Mouse (Mus musculus) lung, embryonic 14.5 days (tissue): Measurements from ENCODE around the gene Myh7. TPM values are rescaled to one million over a fixed set of nuclear protein-coding genes. Genes with fewer than 3 reads are reported as not detected.
"Not testable (repeated sequence)": the region's sequence is repeated elsewhere in the genome, so short reads cannot be mapped to it uniquely, and the experiment has no call there.

ENCODE experiments used
- ATAC-seq: fragments of 200-750 bp; cut with Nextera tagmentation; 2 replicates; pipeline ENCODE4 v1.8.0; 2017; ENCODE audit warnings: mild to moderate bottlenecking, moderate TSS enrichment, moderate library complexity; ENCODE audit not compliant: insufficient read depth
- DNase-seq: peaks from one replicate; pipeline ENCODE4 v3.0.0-alpha.2; 2015
- H3K27ac ChIP-seq: fragments of 300-500 bp; sonication (generic); 2 replicates; pipeline ENCODE4 v1.5.1; 2014; ENCODE audit warnings: low read depth, mild to moderate bottlenecking, moderate library complexity
- H3K27me3 ChIP-seq: fragments of 300-500 bp; sonication (generic); 2 replicates; pipeline ENCODE4 v1.6.1; 2014; ENCODE audit warnings: low read length, control low read depth; ENCODE audit not compliant: insufficient read depth
- H3K36me3 ChIP-seq: fragments of 300-500 bp; sonication (generic); 2 replicates; pipeline ENCODE4 v1.6.1; 2014; ENCODE audit warnings: control low read depth; ENCODE audit not compliant: insufficient read depth
- H3K4me1 ChIP-seq: fragments of 300-500 bp; sonication (generic); 2 replicates; pipeline ENCODE4 v1.6.1; 2014; ENCODE audit warnings: antibody characterized with exemption, control low read depth; ENCODE audit not compliant: insufficient read depth
- H3K4me2 ChIP-seq: fragments of 300-500 bp; sonication (generic); 2 replicates; pipeline ENCODE4 v1.6.1; 2014; ENCODE audit warnings: mild to moderate bottlenecking
- H3K4me3 ChIP-seq: fragments of 300-500 bp; sonication (generic); 2 replicates; pipeline ENCODE4 v1.5.1; 2014; ENCODE audit warnings: low read depth, low read length
- H3K9ac ChIP-seq: fragments of 300-500 bp; sonication (generic); 2 replicates; pipeline ENCODE4 v1.6.1; 2014
- H3K9me3 ChIP-seq: fragments of 300-500 bp; sonication (generic); 2 replicates; pipeline ENCODE4 v1.6.1; 2016; ENCODE audit warnings: low read depth, low read length, control low read depth
- CTCF ChIP-seq: IDR thresholded peaks from 2 replicates; pipeline ENCODE4 v1.5.1; 2016; ENCODE audit warnings: antibody characterized with exemption, low read depth
- WGBS: fragments of 180-500 bp; shearing (Covaris S2); extraction: QIAGEN DNeasy Blood & Tissue Kit; methylation state at CpG from one replicate; pipeline ENCODE4 v1.1.7; 2014; 5-methylcytosine and 5-hydroxymethylcytosine counted together
- polyA plus RNA-seq: library from polyadenylated mRNA; unstranded; fragments of >200 nt; fragmentation: Nextera tagmentation; extraction: Ambion mirVana; gene quantifications from 2 replicates; pipeline ENCODE4 v1.2.1, GENCODE M21; 2014

The Myh7 gene
- polyA plus RNA-seq, 1 experiment from 2014 or later, result 3.6 TPM

- no peak overlapping the region for H3K4me2 ChIP-seq
- DNase-seq (no peak), ATAC-seq (no peak)
- H3K9me3 ChIP-seq, result no peaks in the 10 kb centered on the region
- no peaks in the 10 kb centered on the region; the same call in 1 of the 2 replicates for H3K4me1 ChIP-seq
- 83% methylated on average over 13 of the region's 13 CpGs for WGBS
- no peak overlapping the region for H3K9ac ChIP-seq
- H3K36me3 ChIP-seq, result no peaks in the 10 kb centered on the region
- H3K27me3 ChIP-seq, result no peaks in the 10 kb centered on the region
- H3K4me3 ChIP-seq, result no peak overlapping the region
- no peak for TF ChIP-seq CTCF
- H3K27ac ChIP-seq, result no peak overlapping the region
Measured at GRCm38 (mm10) chr14:54988882-54989281, 5.5 kb downstream of the Myh7 start.

GRCm38 (mm10) chr14:54988350-54988874 is 6.0 kb downstream of the Myh7 start:
- not testable (repeated sequence) for H3K4me1 ChIP-seq, H3K36me3 ChIP-seq, ATAC-seq, H3K4me2 ChIP-seq, H3K4me3 ChIP-seq, DNase-seq, H3K27ac ChIP-seq, H3K9me3 ChIP-seq, H3K9ac ChIP-seq, H3K27me3 ChIP-seq
- 84% methylated on average over 9 of the region's 9 CpGs for WGBS

GRCm38 (mm10) chr14:54981934-54982333 is 12.5 kb downstream of the Myh7 start:
- ATAC-seq, result no peak
- H3K36me3 ChIP-seq, result no peaks in the 10 kb centered on the region
- 94% methylated on average over 7 of the region's 7 CpGs for WGBS

DNA sequence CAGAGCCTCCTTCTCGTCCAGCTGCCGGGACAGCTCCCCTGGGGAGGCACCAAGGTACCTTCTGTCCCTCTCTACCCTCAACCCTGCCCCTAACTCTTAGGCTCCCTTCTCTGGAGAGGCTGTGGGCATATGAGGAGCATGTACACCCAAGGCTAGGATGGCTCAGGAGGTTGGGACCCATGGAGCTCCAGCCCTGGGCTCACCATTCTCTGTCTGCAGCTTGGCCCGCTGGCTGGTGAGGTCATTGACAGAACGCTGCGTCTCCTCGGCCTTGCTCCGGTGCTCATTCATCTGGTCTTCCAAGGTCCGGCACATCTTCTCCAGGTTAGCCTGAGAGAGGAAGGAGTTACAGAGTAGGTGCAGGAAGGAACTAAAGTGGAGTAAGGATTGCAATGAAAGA is 15.8 kb downstream of the Myh7 start:
- TF ChIP-seq CTCF, result no peak
- H3K4me2 ChIP-seq, result no peak overlapping the region
- WGBS, result 83% methylated on average over 8 of the region's 8 CpGs
- H3K27ac ChIP-seq, result no peak overlapping the region
- H3K36me3 ChIP-seq, result no peaks in the 10 kb centered on the region
- no peak overlapping the region for H3K9ac ChIP-seq
- no peaks in the 10 kb centered on the region for H3K4me1 ChIP-seq
- H3K9me3 ChIP-seq, result no peaks in the 10 kb centered on the region
- no peak overlapping the region for H3K4me3 ChIP-seq
- no peak for ATAC-seq
- DNase-seq, result no peak
- H3K27me3 ChIP-seq, result no peaks in the 10 kb centered on the region

More at GRCm38 (mm10) chr14:54981934-54982333, 12.5 kb downstream of the Myh7 start:
- no peak for TF ChIP-seq CTCF
- Histone ChIP-seq H3K27me3 (no peaks in the 10 kb centered on the region), H3K4me2 (no peak overlapping the region), H3K9ac (no peak overlapping the region), H3K27ac (no peak overlapping the region), H3K4me3 (no peak overlapping the region), H3K9me3 (no peaks in the 10 kb centered on the region), H3K4me1 (no peaks in the 10 kb centered on the region)
- no peak for DNase-seq

DNA sequence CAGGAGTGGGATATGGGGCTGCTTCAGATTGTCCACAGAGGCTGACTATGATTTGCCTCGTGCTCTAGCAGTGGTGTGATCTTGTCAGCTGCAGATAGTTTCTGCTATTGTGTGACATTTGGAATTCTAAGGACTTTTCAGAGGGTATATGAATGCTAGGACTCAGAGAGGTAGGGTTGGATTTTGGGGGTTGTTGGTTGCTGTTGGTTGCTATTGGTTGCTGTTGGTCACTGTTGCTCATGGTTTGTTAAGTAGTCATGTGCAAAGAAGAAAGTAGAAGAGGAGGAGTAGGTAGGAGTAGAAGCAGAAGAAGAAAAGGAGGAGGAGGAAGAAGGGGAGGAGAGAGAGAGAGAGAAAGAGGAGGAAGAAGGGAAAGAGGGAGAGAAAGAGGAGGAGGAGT is 17.8 kb downstream of the Myh7 start, which contains the start of gene Gm17428:
Gm17428 (plus strand) TSS at position 301 of the 400 bp plus-strand sequence.
- no peak for TF ChIP-seq CTCF
- no peak within 1 kb of the TSS for H3K4me3 ChIP-seq
- no peak for ATAC-seq
- no peak within 1 kb of the TSS for H3K27ac ChIP-seq
- H3K27me3 ChIP-seq, result no peaks in the 10 kb centered on the region
- no peak within 1 kb of the TSS for H3K9ac ChIP-seq
- no peak for DNase-seq
- H3K9me3 ChIP-seq, result no peaks in the 10 kb centered on the region
- H3K4me2 ChIP-seq, result no peak within 1 kb of the TSS
- H3K4me1 ChIP-seq, result no peaks in the 10 kb centered on the region
- H3K36me3 ChIP-seq, result no peaks in the 10 kb centered on the region
- 53% methylated on average over 1 of the region's 1 CpGs for WGBS

DNA sequence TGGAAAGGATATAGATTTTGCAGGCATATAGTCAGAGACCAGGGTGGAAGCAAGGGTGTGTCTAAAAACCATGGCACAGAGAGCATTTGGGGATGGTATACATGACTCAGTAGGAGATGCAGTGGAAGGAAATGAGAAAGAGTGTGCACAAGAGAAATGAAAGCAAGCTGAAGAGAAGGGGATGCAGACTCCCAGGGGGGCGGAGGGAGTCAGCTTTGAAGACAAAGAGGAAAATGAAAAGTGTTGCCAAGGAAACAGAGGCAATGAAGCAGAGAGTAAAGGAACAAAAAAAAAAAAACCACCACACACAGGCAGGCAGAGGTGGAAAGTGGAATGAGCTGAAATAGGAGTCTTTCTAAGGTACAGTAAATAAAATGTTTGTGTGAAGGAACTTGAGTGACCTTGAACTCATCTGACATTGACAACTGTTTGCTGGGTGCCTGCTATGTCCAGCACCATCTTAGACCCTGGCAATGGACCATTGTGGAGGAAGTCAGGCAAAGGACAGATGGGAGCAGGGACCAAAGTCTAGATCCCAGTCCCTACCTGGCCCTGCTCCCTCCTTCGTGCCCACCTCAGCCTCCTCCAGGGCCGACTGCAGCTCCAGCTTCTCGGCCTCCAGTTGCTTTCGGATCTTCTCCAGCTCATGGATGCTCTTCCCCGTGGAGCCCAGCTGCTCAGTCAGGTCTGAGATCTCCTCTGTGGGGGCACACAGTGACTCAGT is 20.2 kb downstream of the Myh7 start:
- ATAC-seq, result no peak
- no peak overlapping the region for H3K4me3 ChIP-seq
- no peak for TF ChIP-seq CTCF
- no peaks in the 10 kb centered on the region for H3K27me3 ChIP-seq
- 79% methylated on average over 6 of the region's 6 CpGs for WGBS
- H3K9me3 ChIP-seq, result no peaks in the 10 kb centered on the region
- H3K9ac ChIP-seq, result no peak overlapping the region
- no peaks in the 10 kb centered on the region for H3K36me3 ChIP-seq
- H3K4me2 ChIP-seq, result no peak overlapping the region
- no peak overlapping the region for H3K27ac ChIP-seq
- no peak for DNase-seq
- H3K4me1 ChIP-seq, result no peaks in the 10 kb centered on the region

GRCm38 (mm10) chr14:54972786-54973185 is 21.6 kb downstream of the Myh7 start:
- not testable (repeated sequence) for DNase-seq, H3K4me3 ChIP-seq, H3K27ac ChIP-seq, H3K36me3 ChIP-seq, H3K9ac ChIP-seq, H3K4me1 ChIP-seq, H3K27me3 ChIP-seq, H3K9me3 ChIP-seq, ATAC-seq, H3K4me2 ChIP-seq
- 90% methylated on average over 7 of the region's 11 CpGs for WGBS
